In the genomic region with DNA sequence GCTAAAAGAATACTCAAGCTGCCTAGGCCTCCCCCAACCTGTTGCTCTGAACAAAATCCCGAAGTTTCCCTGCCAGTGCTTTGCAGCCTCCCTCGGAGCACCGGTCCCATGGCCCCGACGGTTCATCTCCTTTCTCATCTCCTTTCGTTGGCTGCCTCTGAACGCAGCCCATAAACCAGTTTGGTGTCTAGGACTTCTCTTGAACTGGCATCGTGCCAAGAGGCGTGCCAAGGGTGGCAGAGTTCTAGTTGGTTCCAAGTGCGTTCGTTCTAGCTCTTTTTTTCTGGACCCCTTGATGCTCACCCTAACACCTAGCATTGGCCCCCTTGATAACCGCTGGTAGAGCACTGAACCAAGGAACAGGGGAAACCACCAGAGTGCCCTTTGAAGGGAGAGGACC, we compare ENCODE assay signal across 13 mouse cellular contexts. TPM values are rescaled to one million over a fixed set of nuclear protein-coding genes. Genes with fewer than 3 reads are reported as not detected.
DNase-seq lines count a peak whose midpoint lies in the region; ATAC-seq lines count a peak whose summit lies in the region.
"Had no signal": no experiment of that assay in that cellular context is flagged by ENCODE, and none has a peak within 500 bp of the region (broad histone marks: within the 10 kb centered on the region; RNA-seq: fewer than 3 reads in every experiment).

No protein-coding gene starts in this region.

- no peak for DNase-seq in hindbrain, embryonic 10.5 days (ENCODE audit: low spot score)
- DNase-seq in large intestine, adult 2 months (ENCODE audit: low read depth, low spot score) = peak; percentile 46
- no peak for DNase-seq in spleen, postnatal 36 days (ENCODE audit: low spot score in 2 of 2)

- no peaks in the 10 kb centered on the region for H3K36me3 ChIP-seq in hindbrain, embryonic 13.5 days
- no peaks in the 10 kb centered on the region for H3K36me3 ChIP-seq in hindbrain, embryonic 10.5 days
- no peaks in the 10 kb centered on the region for H3K36me3 ChIP-seq in midbrain, embryonic 12.5 days
- no peaks in the 10 kb centered on the region for H3K36me3 ChIP-seq in midbrain, embryonic 15.5 days (replicated peaks)
- H3K36me3 ChIP-seq in stomach, embryonic 16.5 days (ENCODE audit: control insufficient read depth, insufficient read depth, low read length) = no peaks in the 10 kb centered on the region
- H3K36me3 ChIP-seq: limb, embryonic 10.5 days; liver, embryonic 15.5 days had no signal

- no peaks in the 10 kb centered on the region for H3K9me3 ChIP-seq in hindbrain, embryonic 13.5 days
- no peaks in the 10 kb centered on the region for H3K9me3 ChIP-seq in hindbrain, embryonic 10.5 days
- no peaks in the 10 kb centered on the region for H3K9me3 ChIP-seq in midbrain, embryonic 12.5 days
- no peaks in the 10 kb centered on the region for H3K9me3 ChIP-seq in midbrain, embryonic 15.5 days
- H3K9me3 ChIP-seq in stomach, embryonic 16.5 days (replicated peaks; ENCODE audit: control insufficient read depth, low read length) = no peaks in the 10 kb centered on the region
- H3K9me3 ChIP-seq: limb, embryonic 10.5 days; liver, embryonic 15.5 days had no signal

- H3K27me3 ChIP-seq in hindbrain, embryonic 13.5 days = peaks cover 75% of the 10 kb centered on the region
- peaks cover 86% of the 10 kb centered on the region for H3K27me3 ChIP-seq in hindbrain, embryonic 10.5 days (ENCODE audit: insufficient read depth, poor library complexity, severe bottlenecking)
- peaks cover 79% of the 10 kb centered on the region for H3K27me3 ChIP-seq in midbrain, embryonic 12.5 days
- H3K27me3 ChIP-seq in midbrain, embryonic 15.5 days (replicated peaks) = peaks cover 17% of the 10 kb centered on the region
- H3K27me3 ChIP-seq in stomach, embryonic 16.5 days (ENCODE audit: control insufficient read depth, insufficient read depth, low read length) = peaks cover 38% of the 10 kb centered on the region

- H3K4me2 ChIP-seq in hindbrain, embryonic 13.5 days = peak overlapping the region; percentile 57
- 0 out of 2 replicates have a peak overlapping the region, but pooled peaks have one; percentile 57 for H3K4me2 ChIP-seq in midbrain, embryonic 12.5 days (replicated peaks)
- no peak overlapping the region for H3K4me2 ChIP-seq in midbrain, embryonic 15.5 days
- H3K4me2 ChIP-seq in stomach, embryonic 16.5 days (ENCODE audit: low read depth, low read length) = no peak overlapping the region

- H3K4me3 ChIP-seq in hindbrain, embryonic 13.5 days = no peak overlapping the region
- H3K4me3 ChIP-seq in hindbrain, embryonic 10.5 days = no peak overlapping the region
- no peak overlapping the region for H3K4me3 ChIP-seq in midbrain, embryonic 12.5 days
- no peak overlapping the region for H3K4me3 ChIP-seq in midbrain, embryonic 15.5 days
- H3K4me3 ChIP-seq in stomach, embryonic 16.5 days (replicated peaks; ENCODE audit: low read length) = 0 out of 2 replicates have a peak overlapping the region, but pooled peaks have one; percentile 26
- H3K4me3 ChIP-seq: liver, embryonic 15.5 days had no signal

- H3K27ac ChIP-seq in hindbrain, embryonic 13.5 days = no peak overlapping the region
- H3K27ac ChIP-seq in hindbrain, embryonic 10.5 days = no peak overlapping the region; the same call in 1 of the 2 replicates
- H3K27ac ChIP-seq in midbrain, embryonic 12.5 days (replicated peaks) = no peak overlapping the region
- H3K27ac ChIP-seq in midbrain, embryonic 15.5 days = no peak overlapping the region
- no peak overlapping the region for H3K27ac ChIP-seq in stomach, embryonic 16.5 days (ENCODE audit: low read length)
- H3K27ac ChIP-seq: limb, embryonic 10.5 days; liver, embryonic 15.5 days had no signal

- 61% methylated on average over 12 of the region's 12 CpGs for WGBS in hindbrain, embryonic 13.5 days
- 61% methylated on average over 12 of the region's 12 CpGs for WGBS in hindbrain, embryonic 10.5 days
- 57% methylated on average over 12 of the region's 12 CpGs for WGBS in midbrain, embryonic 12.5 days
- WGBS in midbrain, embryonic 15.5 days = 52% methylated on average over 12 of the region's 12 CpGs
- 20% methylated on average over 12 of the region's 12 CpGs for WGBS in large intestine, adult 2 months
- 50% methylated on average over 12 of the region's 12 CpGs for WGBS in stomach, embryonic 16.5 days

- no peak for ATAC-seq in hindbrain, embryonic 13.5 days (ENCODE audit: low FRiP score)
- no peak for ATAC-seq in midbrain, embryonic 12.5 days (ENCODE audit: low FRiP score, low read depth)
- no peak for ATAC-seq in midbrain, embryonic 15.5 days (replicated peaks)
- no peak for ATAC-seq in stomach, embryonic 16.5 days (ENCODE audit: insufficient read depth, low FRiP score)
- ATAC-seq: inflammation-experienced regulatory T-cells, adult 6 months had no signal

- H3K4me1 ChIP-seq in hindbrain, embryonic 13.5 days (replicated peaks) = peaks cover 12% of the 10 kb centered on the region
- peaks cover 24% of the 10 kb centered on the region for H3K4me1 ChIP-seq in hindbrain, embryonic 10.5 days (replicated peaks)
- H3K4me1 ChIP-seq in midbrain, embryonic 12.5 days = peaks cover 18% of the 10 kb centered on the region; the same call in 1 of the 2 replicates
- H3K4me1 ChIP-seq in midbrain, embryonic 15.5 days = peaks cover 9% of the 10 kb centered on the region
- H3K4me1 ChIP-seq in stomach, embryonic 16.5 days (ENCODE audit: control insufficient read depth, insufficient read depth, low read length) = no peaks in the 10 kb centered on the region; the same call in 1 of the 2 replicates
- H3K4me1 ChIP-seq: liver, embryonic 15.5 days had no signal

- no peak overlapping the region for H3K9ac ChIP-seq in hindbrain, embryonic 13.5 days
- 0 out of 2 replicates have a peak overlapping the region, but pooled peaks have one; percentile 31 for H3K9ac ChIP-seq in midbrain, embryonic 12.5 days (replicated peaks)
- H3K9ac ChIP-seq in midbrain, embryonic 15.5 days = no peak overlapping the region
- H3K9ac ChIP-seq in stomach, embryonic 16.5 days (ENCODE audit: low read length) = no peak overlapping the region
- H3K9ac ChIP-seq: liver, embryonic 15.5 days had no signal

RNA-seq across cellular contexts. Expression of gene Otop3, which starts 0.7 kb away (rescaled TPM):
- polyA plus RNA-seq in hindbrain, embryonic 13.5 days (2015; fragmentation: Nextera tagmentation; extraction: Ambion mirVana) = 1.00 and 1.1 TPM in 2 replicates
- polyA plus RNA-seq in hindbrain, embryonic 10.5 days (2016; fragmentation: Nextera tagmentation; extraction: Ambion mirVana) = 0.08 TPM in 1 of 2 replicates, not detected in the other
- 0.28 and 0.43 TPM in 2 replicates for polyA plus RNA-seq in midbrain, embryonic 12.5 days (2016; fragmentation: Nextera tagmentation; extraction: Ambion mirVana)
- polyA plus RNA-seq in midbrain, embryonic 15.5 days (2015; fragmentation: Nextera tagmentation; extraction: Ambion mirVana) = 0.75 and 0.90 TPM in 2 replicates
- polyA plus RNA-seq in large intestine, adult 2 months (2012; rRNA removed) = 0.06 and 0.12 TPM in 2 replicates
- 4.6 and 8.4 TPM in 2 replicates for polyA plus RNA-seq in stomach, embryonic 16.5 days (2015; fragmentation: Nextera tagmentation; extraction: Ambion mirVana)
- polyA plus RNA-seq: gonadal fat pad, adult 2 months; heart, embryonic 14.5 days; inflammation-experienced regulatory T-cells, adult 6 months; limb, embryonic 10.5 days; liver, embryonic 15.5 days had no signal

RNA-seq across cellular contexts. Expression of gene Ush1g, which starts 13.4 kb away (rescaled TPM):
- polyA plus RNA-seq in hindbrain, embryonic 13.5 days (2015; fragmentation: Nextera tagmentation; extraction: Ambion mirVana) = 0.06 and 0.14 TPM in 2 replicates
- polyA plus RNA-seq in hindbrain, embryonic 10.5 days (2016; fragmentation: Nextera tagmentation; extraction: Ambion mirVana) = 0.10 TPM in 1 of 2 replicates, not detected in the other
- polyA plus RNA-seq in midbrain, embryonic 12.5 days (2016; fragmentation: Nextera tagmentation; extraction: Ambion mirVana) = 0.05 TPM in 1 of 2 replicates, not detected in the other
- 0.09 and 0.18 TPM in 2 replicates for polyA plus RNA-seq in midbrain, embryonic 15.5 days (2015; fragmentation: Nextera tagmentation; extraction: Ambion mirVana)
- polyA plus RNA-seq in large intestine, adult 2 months (2012; rRNA removed) = 0.02 and 0.11 TPM in 2 replicates
- polyA plus RNA-seq in stomach, embryonic 16.5 days (2015; fragmentation: Nextera tagmentation; extraction: Ambion mirVana) = 0.62 and 0.76 TPM in 2 replicates
- polyA plus RNA-seq: gonadal fat pad, adult 2 months; inflammation-experienced regulatory T-cells, adult 6 months; limb, embryonic 10.5 days; neural tube, embryonic 11.5 days had no signal

RNA-seq across cellular contexts. Expression of gene Otop2, which starts 28.3 kb away (rescaled TPM):
- polyA plus RNA-seq in hindbrain, embryonic 13.5 days (2015; fragmentation: Nextera tagmentation; extraction: Ambion mirVana) = not detected in 2 replicates
- polyA plus RNA-seq in hindbrain, embryonic 10.5 days (2016; fragmentation: Nextera tagmentation; extraction: Ambion mirVana) = not detected in 2 replicates
- polyA plus RNA-seq in midbrain, embryonic 12.5 days (2016; fragmentation: Nextera tagmentation; extraction: Ambion mirVana) = not detected in 2 replicates
- 0.17 TPM in 1 of 2 replicates, not detected in the other for polyA plus RNA-seq in midbrain, embryonic 15.5 days (2015; fragmentation: Nextera tagmentation; extraction: Ambion mirVana)
- polyA plus RNA-seq in large intestine, adult 2 months (2012; rRNA removed) = 0.05 and 0.63 TPM in 2 replicates
- 1.9 and 2.5 TPM in 2 replicates for polyA plus RNA-seq in stomach, embryonic 16.5 days (2015; fragmentation: Nextera tagmentation; extraction: Ambion mirVana)
- polyA plus RNA-seq: gonadal fat pad, adult 2 months; heart, embryonic 14.5 days; inflammation-experienced regulatory T-cells, adult 6 months; limb, embryonic 10.5 days; liver, embryonic 15.5 days; neural tube, embryonic 11.5 days had no signal

RNA-seq across cellular contexts. Expression of gene Hid1, which starts 32.3 kb away (rescaled TPM):
- 41.8 and 42.9 TPM in 2 replicates for polyA plus RNA-seq in hindbrain, embryonic 13.5 days (2015; fragmentation: Nextera tagmentation; extraction: Ambion mirVana)
- 11.3 and 14.8 TPM in 2 replicates for polyA plus RNA-seq in hindbrain, embryonic 10.5 days (2016; fragmentation: Nextera tagmentation; extraction: Ambion mirVana)
- polyA plus RNA-seq in midbrain, embryonic 12.5 days (2016; fragmentation: Nextera tagmentation; extraction: Ambion mirVana) = 32.9 and 38.6 TPM in 2 replicates
- polyA plus RNA-seq in midbrain, embryonic 15.5 days (2015; fragmentation: Nextera tagmentation; extraction: Ambion mirVana) = 67.0 and 67.2 TPM in 2 replicates
- 25.7 and 34.6 TPM in 2 replicates for polyA plus RNA-seq in large intestine, adult 2 months (2012; rRNA removed)
- polyA plus RNA-seq in stomach, embryonic 16.5 days (2015; fragmentation: Nextera tagmentation; extraction: Ambion mirVana) = 44.0 and 46.2 TPM in 2 replicates

RNA-seq across cellular contexts. Expression of gene Fads6, which starts 37.8 kb away (rescaled TPM):
- polyA plus RNA-seq in hindbrain, embryonic 13.5 days (2015; fragmentation: Nextera tagmentation; extraction: Ambion mirVana) = 0.73 and 0.79 TPM in 2 replicates
- 0.27 and 0.47 TPM in 2 replicates for polyA plus RNA-seq in hindbrain, embryonic 10.5 days (2016; fragmentation: Nextera tagmentation; extraction: Ambion mirVana)
- 0.11 and 0.18 TPM in 2 replicates for polyA plus RNA-seq in midbrain, embryonic 12.5 days (2016; fragmentation: Nextera tagmentation; extraction: Ambion mirVana)
- polyA plus RNA-seq in midbrain, embryonic 15.5 days (2015; fragmentation: Nextera tagmentation; extraction: Ambion mirVana) = 0.96 and 1.0 TPM in 2 replicates
- 0.51 and 0.53 TPM in 2 replicates for polyA plus RNA-seq in large intestine, adult 2 months (2012; rRNA removed)
- 1.6 and 1.7 TPM in 2 replicates for polyA plus RNA-seq in stomach, embryonic 16.5 days (2015; fragmentation: Nextera tagmentation; extraction: Ambion mirVana)

Comparison
In these comparisons a context has a peak if more than half of its experiments do, and no peak if none do; other contexts are left out.
1. H3K4me2 ChIP-seq: peak in hindbrain, embryonic 13.5 days (single experiment) and midbrain, embryonic 12.5 days (single experiment); none in midbrain, embryonic 15.5 days (single experiment) and stomach, embryonic 16.5 days (single experiment).